8 mouse cellular contexts compared by ENCODE assay signal in the genomic region with DNA sequence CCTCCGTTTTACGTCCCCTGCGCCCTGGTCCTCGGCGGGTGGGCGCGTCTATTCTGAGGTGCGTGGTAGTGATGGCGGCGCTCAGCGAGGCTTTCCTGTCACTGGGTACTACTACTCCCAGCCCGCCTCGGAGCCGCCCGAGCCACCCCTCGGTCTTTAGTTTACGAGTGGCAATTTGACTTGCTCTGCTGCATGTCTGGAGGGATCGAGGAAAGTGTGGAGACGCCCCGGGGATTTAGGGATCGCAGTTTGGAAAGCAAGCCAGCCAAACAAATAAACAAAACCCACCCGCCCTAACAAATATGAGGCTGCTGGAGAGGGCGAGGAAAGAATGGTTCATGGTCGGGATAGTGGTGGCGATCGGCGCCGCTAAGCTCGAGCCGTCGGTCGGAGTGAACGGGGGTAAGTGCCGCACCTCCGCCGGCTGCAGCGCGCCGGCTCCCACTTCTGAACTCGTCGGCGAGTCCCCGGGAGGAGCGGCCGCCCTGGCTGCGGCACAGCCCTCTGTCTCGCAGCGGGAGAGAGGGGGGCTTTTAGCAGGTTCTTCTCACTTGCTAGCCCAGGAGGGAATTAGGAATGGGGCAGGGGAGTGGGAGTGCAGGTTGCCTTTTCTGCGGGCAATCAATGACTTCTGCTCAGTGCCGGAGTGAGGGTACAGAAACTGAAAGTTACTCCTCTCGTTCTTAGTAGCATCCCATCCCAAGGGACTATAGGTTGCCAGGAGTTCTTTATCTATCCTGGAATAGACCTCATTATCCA. TPM values are rescaled to one million over a fixed set of nuclear protein-coding genes. Genes with fewer than 3 reads are reported as not detected.
DNase-seq lines count a peak whose midpoint lies in the region; ATAC-seq and TF ChIP-seq lines count a peak whose summit lies in the region.

Slc10a7 (plus strand) TSS at position 74 of the 759 bp plus-strand sequence.

- H3K4me2 ChIP-seq in kidney, embryonic 14.5 days (replicated peaks; ENCODE audit: low read depth, low read length): peak within 1 kb of the TSS; percentile 87

- H3K27me3 ChIP-seq in heart, embryonic 10.5 days (ENCODE audit: insufficient read depth, poor library complexity, severe bottlenecking): no peaks in the 10 kb centered on the region
- no peaks in the 10 kb centered on the region for H3K27me3 ChIP-seq in kidney, embryonic 14.5 days (ENCODE audit: control insufficient read depth, insufficient read depth, low read length)
- H3K27me3 ChIP-seq in liver, adult 2 months (ENCODE audit: control insufficient read depth, insufficient read depth, low read length): no peaks in the 10 kb centered on the region

- H3K9me3 ChIP-seq in heart, embryonic 10.5 days: no peaks in the 10 kb centered on the region
- H3K9me3 ChIP-seq in kidney, embryonic 14.5 days (ENCODE audit: control insufficient read depth, low read length): no peaks in the 10 kb centered on the region

- no peak; the same call in 1 of the 2 replicates for TF ChIP-seq CTCF in bone marrow macrophage, adult 2 months (IDR thresholded peaks at IDR 0.05; ENCODE audit: low read depth, low read length)
- no peak for TF ChIP-seq CTCF in embryonic fibroblast, embryonic 13.5 days (IDR thresholded peaks at IDR 0.05; ENCODE audit: borderline replicate concordance, insufficient read depth, low read length)
- no peak for TF ChIP-seq CTCF in liver, adult 2 months (IDR thresholded peaks at IDR 0.05; ENCODE audit: low read depth, low read length)

- under 1% methylated on average over 51 of the region's 51 CpGs for WGBS in heart, embryonic 10.5 days
- under 1% methylated on average over 51 of the region's 51 CpGs for WGBS in kidney, embryonic 14.5 days
- under 1% methylated on average over 51 of the region's 51 CpGs for WGBS in liver, adult 2 months

- peak; percentile 87 for DNase-seq in B cell, adult 2 months
- peak; percentile 95 for DNase-seq in heart, embryonic 10.5 days (ENCODE audit: low spot score)
- peak; percentile 63 for DNase-seq in liver, adult 2 months (ENCODE audit: extremely low read depth, low read depth, low spot score)
- peak; percentile 79 to 83 for DNase-seq in spleen, postnatal 36 days (ENCODE audit: low spot score in 2 of 2)

- no peak for TF ChIP-seq POLR2A in bone marrow macrophage, adult 2 months (IDR thresholded peaks at IDR 0.05; ENCODE audit: borderline replicate concordance, low read depth, low read length)
- peak; percentile 57 for TF ChIP-seq POLR2A in embryonic fibroblast, embryonic 13.5 days (IDR thresholded peaks at IDR 0.05; ENCODE audit: low read depth, low read length)
- TF ChIP-seq POLR2A in liver, adult 2 months (IDR thresholded peaks at IDR 0.05; ENCODE audit: extremely low read depth, insufficient read depth, low read length): no peak

- H3K27ac ChIP-seq in bone marrow macrophage, adult 2 months (ENCODE audit: insufficient read depth, low read depth, low read length): peak within 1 kb of the TSS; percentile 70
- peak within 1 kb of the TSS; percentile 88 for H3K27ac ChIP-seq in embryonic fibroblast, embryonic 13.5 days (ENCODE audit: insufficient read depth, low read length)
- H3K27ac ChIP-seq in heart, embryonic 10.5 days: peak within 1 kb of the TSS; percentile 100
- peak within 1 kb of the TSS; percentile 97 for H3K27ac ChIP-seq in kidney, embryonic 14.5 days (ENCODE audit: low read depth, low read length)
- H3K27ac ChIP-seq in liver, adult 2 months (replicated peaks; ENCODE audit: insufficient read depth, low read depth, low read length): peak within 1 kb of the TSS; percentile 81

- peak within 1 kb of the TSS; percentile 81 for H3K4me3 ChIP-seq in bone marrow macrophage, adult 2 months (ENCODE audit: insufficient read depth, low read length)
- H3K4me3 ChIP-seq in embryonic fibroblast, embryonic 13.5 days (ENCODE audit: insufficient read depth, low read length): peak within 1 kb of the TSS; percentile 95
- peak within 1 kb of the TSS; percentile 95 for H3K4me3 ChIP-seq in heart, embryonic 10.5 days
- H3K4me3 ChIP-seq in kidney, embryonic 14.5 days (ENCODE audit: low read length): peak within 1 kb of the TSS; percentile 95
- H3K4me3 ChIP-seq in liver, adult 2 months (ENCODE audit: insufficient read depth, low read depth, low read length): peak within 1 kb of the TSS; percentile 93

- peak; percentile 97 for ATAC-seq in kidney, embryonic 14.5 days (ENCODE audit: low FRiP score, low TSS enrichment)
- peak; percentile 83 for ATAC-seq in monocyte, adult 5-6 weeks (replicated peaks; ENCODE audit: insufficient number of reproducible peaks, low FRiP score, low TSS enrichment, poor library complexity, severe bottlenecking)

- peak within 1 kb of the TSS; percentile 99 for H3K9ac ChIP-seq in kidney, embryonic 14.5 days (ENCODE audit: low read depth, low read length)
- peak within 1 kb of the TSS; percentile 85 for H3K9ac ChIP-seq in liver, adult 2 months (ENCODE audit: low read depth, low read length)

- peaks cover 8% of the 10 kb centered on the region for H3K4me1 ChIP-seq in bone marrow macrophage, adult 2 months (ENCODE audit: control insufficient read depth, insufficient read depth, low read length)
- H3K4me1 ChIP-seq in embryonic fibroblast, embryonic 13.5 days (ENCODE audit: control insufficient read depth, insufficient read depth, low read length): peaks cover 5% of the 10 kb centered on the region; the same call in 1 of the 2 replicates
- peaks cover 8% of the 10 kb centered on the region; the same call in 1 of the 2 replicates for H3K4me1 ChIP-seq in heart, embryonic 10.5 days
- peaks cover 3% of the 10 kb centered on the region; the same call in 1 of the 2 replicates for H3K4me1 ChIP-seq in kidney, embryonic 14.5 days (ENCODE audit: control insufficient read depth, insufficient read depth, low read length)
- peaks cover 8% of the 10 kb centered on the region for H3K4me1 ChIP-seq in liver, adult 2 months (ENCODE audit: control insufficient read depth, insufficient read depth, low read length)

- H3K36me3 ChIP-seq in heart, embryonic 10.5 days: peaks cover 12% of the 10 kb centered on the region
- peaks cover 15% of the 10 kb centered on the region for H3K36me3 ChIP-seq in kidney, embryonic 14.5 days (ENCODE audit: control insufficient read depth, insufficient read depth, low read length)
- H3K36me3 ChIP-seq in liver, adult 2 months (ENCODE audit: control insufficient read depth, insufficient read depth, low read length): peaks cover 4% of the 10 kb centered on the region; the same call in 1 of the 2 replicates

- peaks cover 3% of the 10 kb centered on the region; the same call in 1 of the 2 replicates for H3K79me2 ChIP-seq in liver, adult 2 months (ENCODE audit: control insufficient read depth, insufficient read depth, low read length)

RNA-seq across cellular contexts. Expression of gene Slc10a7, which starts in this region (rescaled TPM):
- polyA plus RNA-seq in bone marrow macrophage, adult 2 months (2012; ENCODE audit: insufficient read depth, insufficient read length, missing spikeins): 14.2 TPM in 2 replicates
- polyA plus RNA-seq in embryonic fibroblast, embryonic 13.5 days (2011; ENCODE audit: insufficient read length, low read depth, missing spikeins): 33.1 and 33.5 TPM in 2 replicates
- polyA plus RNA-seq in heart, embryonic 10.5 days (2016; fragmentation: Nextera tagmentation; extraction: Ambion mirVana): 9.2 and 10.0 TPM in 2 replicates
- polyA plus RNA-seq in kidney, embryonic 14.5 days (2014; fragmentation: Nextera tagmentation; extraction: Ambion mirVana): 11.3 and 12.0 TPM in 2 replicates
- 6.6 and 7.5 TPM in 2 replicates for total RNA-seq in liver, adult 2 months (2014; rRNA removed)
- 4.1 and 6.3 TPM in 2 replicates for polyA plus RNA-seq in liver, adult 2 months (2012; rRNA removed)
- total RNA-seq in monocyte, adult 5-6 weeks (2017): 12.3 to 18.0 TPM (median 17.0 TPM) in 3 replicates

Comparison
In these comparisons a context has a peak if more than half of its experiments do, and no peak if none do; other contexts are left out.
1. Peak in every context shown above with its lines: DNase-seq, ATAC-seq, H3K4me3 ChIP-seq and H3K27ac ChIP-seq.